Mouse (Mus musculus) hindbrain, postnatal 0 days (tissue): ENCODE data around the gene Matk. TPM values are rescaled to one million over a fixed set of nuclear protein-coding genes. Genes with fewer than 3 reads are reported as not detected.

Experiments
- ATAC-seq: fragments of 200-750 bp; cut with Nextera tagmentation; 2 replicates; pipeline ENCODE4 v1.8.0; 2017; ENCODE audit warnings: mild to moderate bottlenecking, moderate TSS enrichment, moderate library complexity
- DNase-seq: peaks from one replicate; pipeline ENCODE4 v3.0.0-alpha.2; 2015; ENCODE audit warnings: low spot score
- H3K27ac ChIP-seq: fragments of 300-500 bp; sonication (generic); 2 replicates; pipeline ENCODE4 v1.5.1; 2014; ENCODE audit warnings: mild to moderate bottlenecking
- H3K27me3 ChIP-seq: fragments of 300-500 bp; sonication (generic); 2 replicates; pipeline ENCODE4 v1.6.1; 2014; ENCODE audit warnings: low read length, mixed read lengths; ENCODE audit not compliant: insufficient read depth
- H3K36me3 ChIP-seq: fragments of 300-500 bp; sonication (generic); 2 replicates; pipeline ENCODE4 v1.6.1; 2014; ENCODE audit warnings: low read length, mixed read lengths; ENCODE audit not compliant: insufficient read depth
- H3K4me1 ChIP-seq: fragments of 300-500 bp; sonication (generic); 2 replicates; pipeline ENCODE4 v1.6.1; 2014; ENCODE audit warnings: antibody characterized with exemption, low read length, mixed read lengths; ENCODE audit not compliant: insufficient read depth
- H3K4me2 ChIP-seq: fragments of 300-500 bp; sonication (generic); 2 replicates; pipeline ENCODE4 v1.6.1; 2014; ENCODE audit warnings: low read depth, mild to moderate bottlenecking, low read length, moderate library complexity, mixed read lengths
- H3K4me3 ChIP-seq: fragments of 300-500 bp; sonication (generic); 2 replicates; pipeline ENCODE4 v1.5.1; 2014; ENCODE audit warnings: low read length
- H3K9ac ChIP-seq: fragments of 300-500 bp; sonication (generic); replicated peaks from 2 replicates; pipeline ENCODE4 v1.6.1; 2014; ENCODE audit warnings: mild to moderate bottlenecking, low read length, moderate library complexity, mixed read lengths
- H3K9me3 ChIP-seq: fragments of 300-500 bp; sonication (generic); 2 replicates; pipeline ENCODE4 v1.6.1; 2016; ENCODE audit warnings: low read length, mixed read lengths
- CTCF ChIP-seq: IDR thresholded peaks from 2 replicates; pipeline ENCODE4 v1.5.1; 2016; ENCODE audit warnings: antibody characterized with exemption, control low read depth, low read depth
- WGBS: fragments of 180-500 bp; shearing (Covaris S2); extraction: QIAGEN DNeasy Blood & Tissue Kit; methylation state at CpG from one replicate; pipeline ENCODE4 v1.1.7; 2014; 5-methylcytosine and 5-hydroxymethylcytosine counted together
- polyA plus RNA-seq: library from polyadenylated mRNA; unstranded; fragments of >200 nt; fragmentation: Nextera tagmentation; extraction: Ambion mirVana; gene quantifications from 2 replicates; pipeline ENCODE4 v1.2.1, GENCODE M21; 2015
- total RNA-seq: library from RNA; depleted of rRNA; stranded (reverse); fragments of >200 nt; gene quantifications from 2 replicates; pipeline ENCODE4 v1.2.3, GENCODE M21; 2014

The Matk gene
- total and polyA plus RNA-seq, 2 experiments from 2014 or later = 82.7 to 121 TPM

- Histone ChIP-seq H3K9me3 (no peaks in the 10 kb centered on the region), H3K4me1 (peaks cover 14% of the 10 kb centered on the region), H3K4me3 (peak overlapping the region; percentile 72), H3K9ac (peak overlapping the region; percentile 77), H3K36me3 (peaks cover 29% of the 10 kb centered on the region), H3K27me3 (no peaks in the 10 kb centered on the region), H3K4me2 (peak overlapping the region; percentile 67), H3K27ac (peak overlapping the region; percentile 41; the same call in 1 of the 2 replicates)
- 4% methylated on average over 23 of the region's 23 CpGs for WGBS
- DNase-seq (peak; percentile 93), ATAC-seq (peak; percentile 60)
- peak; percentile 11; the same call in 1 of the 2 replicates for TF ChIP-seq CTCF
Observed at GRCm38 (mm10) chr10:81268056-81268455, 15.3 kb downstream of the Matk start.

GRCm38 (mm10) chr10:81268643-81269412 lies 16.1 kb downstream of the Matk start:
- ATAC-seq (no peak), DNase-seq (no peak)
- H3K4me2 ChIP-seq = peak overlapping the region; percentile 67
- H3K9ac ChIP-seq = peak overlapping the region; percentile 77
- H3K4me1 ChIP-seq = peaks cover 14% of the 10 kb centered on the region
- no peaks in the 10 kb centered on the region for H3K9me3 ChIP-seq
- 0 out of 2 replicates have a peak overlapping the region, but pooled peaks have one; percentile 41 for H3K27ac ChIP-seq
- 81% methylated on average over 16 of the region's 16 CpGs for WGBS
- no peak for TF ChIP-seq CTCF
- no peaks in the 10 kb centered on the region for H3K27me3 ChIP-seq
- peak overlapping the region; percentile 72 for H3K4me3 ChIP-seq
- H3K36me3 ChIP-seq = peaks cover 37% of the 10 kb centered on the region

GRCm38 (mm10) chr10:81272356-81272755 lies 19.6 kb downstream of the Matk start:
- Histone ChIP-seq H3K36me3 (peaks cover 26% of the 10 kb centered on the region), H3K9ac (no peak overlapping the region), H3K4me2 (no peak overlapping the region), H3K4me1 (peaks cover 10% of the 10 kb centered on the region), H3K4me3 (no peak overlapping the region), H3K27me3 (no peaks in the 10 kb centered on the region), H3K27ac (no peak overlapping the region), H3K9me3 (no peaks in the 10 kb centered on the region)
- TF ChIP-seq CTCF = no peak
- no peak for ATAC-seq
- DNase-seq = no peak
- WGBS = 91% methylated on average over 21 of the region's 21 CpGs

- Histone ChIP-seq H3K27ac (no peak overlapping the region), H3K9me3 (no peaks in the 10 kb centered on the region), H3K36me3 (peaks cover 26% of the 10 kb centered on the region), H3K9ac (no peak overlapping the region), H3K4me3 (no peak overlapping the region), H3K27me3 (no peaks in the 10 kb centered on the region), H3K4me1 (peaks cover 4% of the 10 kb centered on the region), H3K4me2 (no peak overlapping the region)
- DNase-seq (no peak), ATAC-seq (no peak)
- TF ChIP-seq CTCF = no peak
- 95% methylated on average over 19 of the region's 19 CpGs for WGBS
Observed at GRCm38 (mm10) chr10:81273842-81274241, 21.1 kb downstream of the Matk start.

- 66% methylated on average over 22 of the region's 22 CpGs for WGBS
- no peak overlapping the region for H3K9ac ChIP-seq
- H3K9me3 ChIP-seq = no peaks in the 10 kb centered on the region
Observed at GRCm38 (mm10) chr10:81277676-81278075, 24.9 kb downstream of the Matk start.

GRCm38 (mm10) chr10:81279496-81279895 lies 26.8 kb downstream of the Matk start:
- no peak for DNase-seq
- Histone ChIP-seq H3K27ac (no peak overlapping the region), H3K4me3 (no peak overlapping the region), H3K9me3 (no peaks in the 10 kb centered on the region), H3K4me1 (no peaks in the 10 kb centered on the region), H3K9ac (no peak overlapping the region), H3K36me3 (no peaks in the 10 kb centered on the region), H3K27me3 (no peaks in the 10 kb centered on the region), H3K4me2 (no peak overlapping the region)
- WGBS = 47% methylated on average over 10 of the region's 10 CpGs
- no peak for ATAC-seq
- TF ChIP-seq CTCF = no peak

More at GRCm38 (mm10) chr10:81277676-81278075, 24.9 kb downstream of the Matk start:
- Histone ChIP-seq H3K4me3 (no peak overlapping the region), H3K4me1 (no peaks in the 10 kb centered on the region), H3K27ac (no peak overlapping the region), H3K27me3 (no peaks in the 10 kb centered on the region), H3K4me2 (no peak overlapping the region), H3K36me3 (peaks cover 12% of the 10 kb centered on the region)
- DNase-seq (no peak), ATAC-seq (no peak)
- TF ChIP-seq CTCF = no peak

GRCm38 (mm10) chr10:81284189-81284588 lies 31.5 kb downstream of the Matk start:
- DNase-seq (no peak), ATAC-seq (no peak)
- no peaks in the 10 kb centered on the region for H3K9me3 ChIP-seq
- no peak overlapping the region for H3K27ac ChIP-seq
- H3K27me3 ChIP-seq = peaks cover 6% of the 10 kb centered on the region; the same call in 1 of the 2 replicates
- H3K36me3 ChIP-seq = no peaks in the 10 kb centered on the region
- no peak overlapping the region for H3K9ac ChIP-seq
- no peak for TF ChIP-seq CTCF
- 48% methylated on average over 6 of the region's 6 CpGs for WGBS
- 0 out of 2 replicates have a peak, but pooled peaks cover 2% of the 10 kb centered on the region for H3K4me1 ChIP-seq
- H3K4me2 ChIP-seq = no peak overlapping the region
- no peak overlapping the region for H3K4me3 ChIP-seq
